Mouse (Mus musculus): ENCODE measurements around the gene Abhd16b. TPM values are rescaled to one million over a fixed set of nuclear protein-coding genes. Genes with fewer than 3 reads are reported as not detected.
A peak's percentile ranks its signal among the peaks of the same experiment; 100 is the strongest.

The Abhd16b gene
- polyA plus RNA-seq (2016; fragmentation: Nextera tagmentation; extraction: Ambion mirVana) = 0.11 and 0.16 TPM in 2 replicates

GRCm38 (mm10) chr2:181493156-181493927 lies at the start of gene Abhd16b:
TSS of gene Abhd16b (plus strand) at chr2:181493206.
- no peak for DNase-seq (ENCODE audit: low spot score)
- no peak within 1 kb of the TSS for H3K27ac ChIP-seq (replicated peaks)
- no peaks in the 10 kb centered on the region for H3K27me3 ChIP-seq (replicated peaks; ENCODE audit: low read depth, poor library complexity, severe bottlenecking)
- H3K4me3 ChIP-seq = no peak within 1 kb of the TSS
- no peaks in the 10 kb centered on the region for H3K9me3 ChIP-seq
- 86% methylated on average over 31 of the region's 31 CpGs for WGBS
- peaks cover 21% of the 10 kb centered on the region for H3K4me1 ChIP-seq
- H3K36me3 ChIP-seq (replicated peaks) = no peaks in the 10 kb centered on the region

GRCm38 (mm10) chr2:181452181-181452580 lies 40.8 kb upstream of the Abhd16b start:
- no peaks in the 10 kb centered on the region for H3K9me3 ChIP-seq
- no peaks in the 10 kb centered on the region for H3K4me1 ChIP-seq
- DNase-seq (ENCODE audit: low spot score) = no peak
- no peaks in the 10 kb centered on the region for H3K36me3 ChIP-seq (replicated peaks)
- H3K27me3 ChIP-seq (replicated peaks; ENCODE audit: low read depth, poor library complexity, severe bottlenecking) = peaks cover 6% of the 10 kb centered on the region
- no peak overlapping the region for H3K4me3 ChIP-seq
- 78% methylated on average over 4 of the region's 4 CpGs for WGBS
- no peak overlapping the region for H3K27ac ChIP-seq (replicated peaks)

DNA sequence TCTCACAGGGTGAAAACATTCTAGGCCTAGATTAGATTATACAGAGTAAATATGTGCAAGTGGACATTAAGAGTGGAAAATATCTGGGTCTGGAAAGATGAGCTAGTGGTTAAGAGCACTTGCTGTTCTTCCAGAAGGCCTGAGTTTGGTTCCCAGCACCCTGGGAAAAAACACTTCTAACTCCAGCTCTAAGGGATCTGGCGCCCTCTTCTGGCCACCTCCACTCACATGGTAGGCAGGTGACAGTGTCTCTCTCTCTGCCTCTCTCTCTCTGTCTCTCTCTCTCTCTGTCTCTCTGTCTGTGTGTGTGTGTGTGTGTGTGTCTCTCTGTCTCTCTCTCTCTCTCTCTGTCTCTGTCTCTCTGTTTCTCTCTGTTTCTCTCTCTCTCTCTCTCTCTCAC lies 39.7 kb upstream of the Abhd16b start:
- 50% methylated on average over 1 of the region's 1 CpGs for WGBS

GRCm38 (mm10) chr2:181455899-181456298 lies 37.1 kb upstream of the Abhd16b start:
- no peak for DNase-seq (ENCODE audit: low spot score)
- no peak overlapping the region for H3K4me3 ChIP-seq
- WGBS = 74% methylated on average over 2 of the region's 2 CpGs

More for the DNA sequence above, 39.7 kb upstream of the Abhd16b start:
- Histone ChIP-seq H3K4me1 (peaks cover 6% of the 10 kb centered on the region), H3K27me3 (replicated peaks; ENCODE audit: low read depth, poor library complexity, severe bottlenecking) (peaks cover 17% of the 10 kb centered on the region), H3K9me3 (no peaks in the 10 kb centered on the region), H3K27ac (replicated peaks) (no peak overlapping the region), H3K4me3 (no peak overlapping the region), H3K36me3 (replicated peaks) (no peaks in the 10 kb centered on the region)
- DNase-seq (ENCODE audit: low spot score) = no peak

DNA sequence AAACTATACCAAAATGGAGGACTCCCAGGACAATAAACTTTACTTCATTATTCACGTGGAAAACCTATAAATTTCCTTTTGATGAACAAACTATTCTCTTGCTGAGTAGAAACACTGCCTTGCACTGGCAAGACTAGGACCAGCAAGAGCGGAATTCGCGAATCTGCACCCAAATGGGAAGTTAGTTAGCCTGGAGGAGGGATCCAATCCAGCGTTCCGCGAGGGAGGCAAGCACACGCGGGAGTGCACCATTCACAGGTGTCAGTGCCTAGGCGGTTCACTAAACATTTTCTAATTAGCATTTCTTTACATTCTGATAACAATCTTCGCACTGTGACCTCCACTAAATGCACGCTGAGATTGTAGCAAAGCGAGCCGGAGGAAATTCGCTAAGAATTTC lies 35.2 kb upstream of the Abhd16b start:
- Histone ChIP-seq H3K36me3 (replicated peaks) (no peaks in the 10 kb centered on the region), H3K4me1 (peaks cover 27% of the 10 kb centered on the region)

More at GRCm38 (mm10) chr2:181455899-181456298, 37.1 kb upstream of the Abhd16b start:
- Histone ChIP-seq H3K4me1 (peaks cover 23% of the 10 kb centered on the region), H3K36me3 (replicated peaks) (no peaks in the 10 kb centered on the region), H3K27me3 (replicated peaks; ENCODE audit: low read depth, poor library complexity, severe bottlenecking) (peaks cover 31% of the 10 kb centered on the region), H3K27ac (replicated peaks) (no peak overlapping the region), H3K9me3 (no peaks in the 10 kb centered on the region)

GRCm38 (mm10) chr2:181458411-181459152 lies 34.4 kb upstream of the Abhd16b start:
- DNase-seq (ENCODE audit: low spot score) = no peak
- peak overlapping the region; percentile 90 for H3K27ac ChIP-seq (replicated peaks)
- H3K9me3 ChIP-seq = no peaks in the 10 kb centered on the region
- H3K36me3 ChIP-seq (replicated peaks) = no peaks in the 10 kb centered on the region
- H3K4me1 ChIP-seq = peaks cover 35% of the 10 kb centered on the region
- H3K27me3 ChIP-seq (replicated peaks; ENCODE audit: low read depth, poor library complexity, severe bottlenecking) = peaks cover 43% of the 10 kb centered on the region
- WGBS = under 1% methylated on average over 71 of the region's 72 CpGs
- peak overlapping the region; percentile 98 for H3K4me3 ChIP-seq

More for the DNA sequence above, 35.2 kb upstream of the Abhd16b start:
- WGBS = 4% methylated on average over 15 of the region's 15 CpGs
- peak; percentile 32 for DNase-seq (ENCODE audit: low spot score)
- no peak overlapping the region for H3K27ac ChIP-seq (replicated peaks)
- peak overlapping the region; percentile 98 for H3K4me3 ChIP-seq
- peaks cover 40% of the 10 kb centered on the region for H3K27me3 ChIP-seq (replicated peaks; ENCODE audit: low read depth, poor library complexity, severe bottlenecking)
- H3K9me3 ChIP-seq = no peaks in the 10 kb centered on the region

- no peaks in the 10 kb centered on the region for H3K9me3 ChIP-seq
- H3K4me1 ChIP-seq = peaks cover 35% of the 10 kb centered on the region
- peaks cover 46% of the 10 kb centered on the region for H3K27me3 ChIP-seq (replicated peaks; ENCODE audit: low read depth, poor library complexity, severe bottlenecking)
- peak within 1 kb of the TSS; percentile 98 for H3K4me3 ChIP-seq
- peak within 1 kb of the TSS; percentile 90 for H3K27ac ChIP-seq (replicated peaks)
- DNase-seq (ENCODE audit: low spot score) = peak; percentile 95
- under 1% methylated on average over 83 of the region's 83 CpGs for WGBS
- no peaks in the 10 kb centered on the region for H3K36me3 ChIP-seq (replicated peaks)
Observed at GRCm38 (mm10) chr2:181459153-181459672, 33.8 kb upstream of the Abhd16b start, which contains the start of gene Zbtb46. TSS of gene Zbtb46 (minus strand) at chr2:181459426.

- WGBS = under 1% methylated on average over 71 of the region's 71 CpGs
- DNase-seq (ENCODE audit: low spot score) = peak; percentile 79
- H3K4me3 ChIP-seq = peak overlapping the region; percentile 98
- no peaks in the 10 kb centered on the region for H3K9me3 ChIP-seq
- peaks cover 35% of the 10 kb centered on the region for H3K4me1 ChIP-seq
- peaks cover 46% of the 10 kb centered on the region for H3K27me3 ChIP-seq (replicated peaks; ENCODE audit: low read depth, poor library complexity, severe bottlenecking)
- H3K36me3 ChIP-seq (replicated peaks) = no peaks in the 10 kb centered on the region
- H3K27ac ChIP-seq (replicated peaks) = peak overlapping the region; percentile 83
Observed at GRCm38 (mm10) chr2:181459673-181460621, 33.1 kb upstream of the Abhd16b start.

DNA sequence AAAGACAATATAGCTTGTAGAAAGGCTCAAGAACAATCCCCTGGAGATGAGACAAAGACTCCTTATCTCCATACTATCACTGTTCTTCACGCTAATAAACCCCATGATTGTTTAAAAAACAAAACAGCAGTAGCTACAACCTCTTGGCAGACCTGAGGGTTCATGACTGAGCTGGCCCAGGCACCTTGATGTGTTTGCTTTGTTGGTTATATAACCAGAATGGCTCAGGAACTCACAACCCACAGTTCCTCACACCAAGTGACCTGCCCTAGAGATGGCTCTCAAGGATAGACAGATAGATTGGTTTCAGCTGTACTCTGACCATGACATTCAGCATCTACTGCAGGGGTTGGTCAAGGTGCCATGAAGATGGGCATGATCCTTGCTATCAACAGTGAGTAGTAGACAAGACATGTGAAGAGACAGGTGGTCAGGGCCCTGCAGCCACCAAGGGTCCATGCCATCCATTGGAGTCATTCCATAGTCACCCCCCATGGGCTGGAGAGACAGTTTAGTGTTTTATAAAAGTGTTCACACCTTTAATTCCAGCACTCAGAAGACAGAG lies 31.4 kb upstream of the Abhd16b start:
- Histone ChIP-seq H3K27ac (replicated peaks) (no peak overlapping the region), H3K4me1 (peaks cover 35% of the 10 kb centered on the region), H3K36me3 (replicated peaks) (no peaks in the 10 kb centered on the region), H3K27me3 (replicated peaks; ENCODE audit: low read depth, poor library complexity, severe bottlenecking) (peaks cover 45% of the 10 kb centered on the region), H3K4me3 (no peak overlapping the region), H3K9me3 (no peaks in the 10 kb centered on the region)
- 88% methylated on average over 1 of the region's 1 CpGs for WGBS
- no peak for DNase-seq (ENCODE audit: low spot score)

- Histone ChIP-seq H3K9me3 (no peaks in the 10 kb centered on the region), H3K4me1 (peaks cover 35% of the 10 kb centered on the region), H3K4me3 (no peak overlapping the region), H3K27ac (replicated peaks) (no peak overlapping the region; the same call in 1 of the 2 replicates), H3K27me3 (replicated peaks; ENCODE audit: low read depth, poor library complexity, severe bottlenecking) (peaks cover 36% of the 10 kb centered on the region), H3K36me3 (replicated peaks) (no peaks in the 10 kb centered on the region)
- DNase-seq (ENCODE audit: low spot score) = no peak
- WGBS = 93% methylated on average over 1 of the region's 1 CpGs
Observed at GRCm38 (mm10) chr2:181462604-181463003, 30.4 kb upstream of the Abhd16b start.

- Histone ChIP-seq H3K4me3 (no peak overlapping the region), H3K4me1 (peaks cover 30% of the 10 kb centered on the region), H3K27ac (replicated peaks) (no peak overlapping the region; the same call in 1 of the 2 replicates), H3K36me3 (replicated peaks) (no peaks in the 10 kb centered on the region), H3K27me3 (replicated peaks; ENCODE audit: low read depth, poor library complexity, severe bottlenecking) (peaks cover 30% of the 10 kb centered on the region), H3K9me3 (no peaks in the 10 kb centered on the region)
- DNase-seq (ENCODE audit: low spot score) = peak; percentile 51
- 49% methylated on average over 7 of the region's 7 CpGs for WGBS
Observed at GRCm38 (mm10) chr2:181463008-181463738, 29.8 kb upstream of the Abhd16b start.

Data from embryonic facial prominence, embryonic 10.5 days (tissue).